Mouse (Mus musculus) G1E-ER4 (cell line): Measurements from ENCODE around the gene Mdm2. TPM values are rescaled to one million over a fixed set of nuclear protein-coding genes. Genes with fewer than 3 reads are reported as not detected.

Experiments
- GATA1 ChIP-seq: IDR thresholded peaks from one replicate; pipeline ENCODE4 v1.8.0; 2012; ENCODE audit warnings: low read length, inconsistent platforms
- polyA plus RNA-seq: library from polyadenylated mRNA; stranded (reverse); fragments of >175 nt; gene quantifications from 2 replicates; pipeline ENCODE4 v1.2.3, GENCODE M21; 2012

Mdm2 gene
- polyA plus RNA-seq, 1 experiment, result 28.2 TPM

- no peak for TF ChIP-seq GATA1
Measured at GRCm38 (mm10) chr10:117675096-117676035, 35.2 kb downstream of the Mdm2 start.

DNA sequence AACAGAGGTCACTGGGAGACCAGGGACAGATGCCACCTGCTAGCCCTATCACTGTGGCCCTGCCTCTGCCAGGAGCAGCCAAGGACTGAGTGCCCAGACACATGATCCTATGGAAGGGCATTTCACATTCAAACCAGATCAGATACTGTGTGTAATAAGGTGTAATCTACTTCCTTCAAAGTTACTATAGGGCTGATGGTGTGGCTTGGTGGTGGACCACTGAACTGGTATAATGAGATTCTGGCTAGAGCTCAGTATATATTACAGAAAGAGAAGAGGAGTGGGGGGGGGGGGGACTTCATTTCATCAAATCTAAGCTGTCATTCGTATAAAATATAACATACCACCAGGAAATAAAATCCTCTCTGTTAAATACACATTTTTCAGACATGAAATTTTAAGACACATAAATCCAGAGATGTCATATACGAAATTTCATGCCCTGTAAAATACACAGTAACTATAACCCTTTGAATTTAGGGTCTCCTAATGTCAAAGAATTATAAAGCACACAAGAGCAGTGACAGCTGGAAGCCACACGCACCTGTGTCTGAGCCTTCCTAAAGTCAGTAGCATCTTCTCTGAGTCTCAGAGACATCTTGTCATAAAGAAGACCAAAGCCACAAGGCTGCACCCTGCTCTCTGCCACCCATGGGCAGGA, 36.1 kb downstream of the Mdm2 start:
- TF ChIP-seq GATA1, result no peak

DNA sequence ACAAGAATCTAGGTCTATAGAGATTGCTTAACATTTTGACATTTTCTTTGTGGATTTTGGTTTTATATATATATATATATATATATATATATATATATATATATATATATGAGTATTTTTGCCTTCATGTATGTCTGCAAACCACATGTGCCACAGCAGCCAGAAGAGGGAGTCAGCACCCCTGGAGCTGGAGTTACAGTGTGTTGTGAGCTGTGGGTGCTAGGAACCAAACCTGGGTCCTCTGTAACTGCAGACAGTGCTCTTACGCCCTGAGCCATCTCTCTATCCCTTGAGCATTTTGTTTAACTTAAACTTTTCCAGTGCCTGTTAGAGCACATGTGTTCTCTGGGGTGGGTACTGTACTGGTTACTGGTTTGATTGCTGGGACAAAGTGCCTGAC, 36.6 kb downstream of the Mdm2 start:
- no peak for TF ChIP-seq GATA1

- no peak for TF ChIP-seq GATA1
Measured at GRCm38 (mm10) chr10:117672693-117673092, 37.9 kb downstream of the Mdm2 start.

GRCm38 (mm10) chr10:117671930-117672666, 38.5 kb downstream of the Mdm2 start:
- TF ChIP-seq GATA1, result no peak

DNA sequence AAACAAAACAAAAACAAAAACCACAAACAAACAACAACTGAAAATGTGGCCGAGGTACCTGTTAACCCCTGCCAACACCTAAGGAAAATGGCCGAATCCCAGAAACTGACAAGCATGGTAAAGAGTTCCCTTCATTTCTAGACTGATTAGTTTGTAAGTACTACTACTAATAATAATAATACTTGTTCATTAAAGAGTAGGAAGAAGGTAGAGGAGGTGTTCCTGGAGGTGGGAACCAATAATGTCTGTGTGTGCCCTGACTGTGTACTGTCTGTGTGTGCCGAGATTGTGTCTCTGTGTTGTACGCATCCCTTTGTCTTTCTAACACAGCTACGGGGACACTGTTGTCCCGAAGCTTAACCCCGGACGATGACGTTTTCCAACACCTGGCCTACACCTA, 39.3 kb downstream of the Mdm2 start:
- TF ChIP-seq GATA1, result no peak

- no peak for TF ChIP-seq GATA1
Measured at GRCm38 (mm10) chr10:117670791-117671190, 39.8 kb downstream of the Mdm2 start.

DNA sequence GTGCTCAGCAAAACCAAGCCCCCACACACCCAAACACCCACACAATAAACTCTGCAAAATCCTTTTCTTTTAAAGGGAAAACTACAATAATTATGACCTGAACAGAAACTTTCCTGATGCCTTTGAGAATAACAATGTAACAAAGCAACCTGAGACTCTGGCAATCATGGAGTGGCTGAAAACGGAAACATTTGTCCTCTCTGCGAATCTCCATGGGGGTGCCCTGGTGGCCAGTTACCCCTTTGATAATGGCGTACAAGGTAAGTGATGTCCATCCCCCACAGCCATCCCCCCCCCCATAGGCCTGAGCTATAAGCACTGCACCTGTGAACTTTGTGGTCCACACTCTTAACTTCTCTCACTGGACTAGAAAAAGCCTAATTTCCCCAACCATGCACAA, 40.5 kb downstream of the Mdm2 start:
- no peak for TF ChIP-seq GATA1

DNA sequence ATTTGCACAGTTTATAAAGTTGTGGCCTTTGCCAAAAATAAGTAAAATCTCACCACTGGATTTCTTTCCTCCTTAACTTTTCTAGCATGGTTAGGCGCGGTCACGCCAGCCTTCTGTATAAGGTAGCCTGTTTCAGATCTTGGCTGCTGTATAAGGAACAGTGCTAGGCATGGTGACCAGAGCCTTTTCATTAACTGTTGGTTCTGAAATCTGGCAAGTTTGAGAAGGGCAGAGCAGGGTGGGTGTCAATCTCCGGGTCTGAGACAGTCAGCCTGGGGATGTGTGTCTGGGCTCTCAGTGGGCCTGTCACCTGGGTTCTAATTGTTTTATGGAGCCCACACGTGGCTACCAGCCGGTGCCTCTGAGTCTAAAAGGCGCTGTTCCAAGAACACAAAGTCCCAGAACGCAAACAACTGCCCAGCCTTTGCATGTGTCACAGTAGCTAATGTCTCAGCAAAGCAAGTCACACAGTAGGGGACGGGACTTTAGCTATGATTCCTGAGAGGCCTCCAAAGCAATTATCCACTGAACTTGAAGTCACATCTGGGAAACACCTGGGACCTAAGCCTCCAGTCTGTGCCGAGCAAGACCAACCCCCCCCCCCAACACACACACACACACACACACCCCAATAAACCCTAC, 41.0 kb downstream of the Mdm2 start:
- TF ChIP-seq GATA1, result no peak

DNA sequence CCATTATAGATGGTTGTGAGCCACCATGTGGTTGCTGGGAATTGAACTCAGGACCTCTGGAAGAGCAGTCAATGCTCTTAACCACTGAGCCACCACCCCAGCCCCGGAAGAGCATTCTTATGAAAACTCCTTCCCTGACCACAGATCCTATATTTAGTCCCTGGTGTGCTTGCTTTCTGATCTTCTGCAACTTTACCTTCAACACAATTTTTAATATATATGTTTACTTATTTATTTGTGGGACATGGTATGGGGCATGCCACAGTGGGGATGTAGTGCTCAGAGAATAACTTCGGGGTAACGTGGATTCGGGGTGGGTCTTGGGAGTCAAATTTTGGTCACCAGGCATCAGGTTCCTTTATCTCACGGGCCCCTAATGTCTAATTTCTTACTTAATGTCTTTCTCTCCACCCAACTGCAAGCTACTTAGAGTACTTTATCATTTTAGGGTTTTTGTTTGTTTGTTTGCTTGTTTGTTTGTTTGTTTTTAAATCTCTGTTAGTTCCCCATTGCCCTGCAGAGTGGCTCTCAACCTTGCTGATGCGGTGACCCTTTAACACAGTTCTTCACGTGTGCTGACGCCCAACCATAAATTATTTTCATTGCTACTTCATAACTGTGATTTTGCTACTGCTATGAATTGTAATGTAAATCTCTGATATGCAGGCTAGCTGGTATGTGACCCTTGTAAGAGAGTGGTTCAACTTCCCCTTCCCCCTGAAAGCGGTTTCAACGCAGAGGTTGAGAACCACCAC, 41.8 kb downstream of the Mdm2 start:
- TF ChIP-seq GATA1, result no peak

- no peak for TF ChIP-seq GATA1
Measured at GRCm38 (mm10) chr10:117667663-117668507, 42.7 kb downstream of the Mdm2 start.

DNA sequence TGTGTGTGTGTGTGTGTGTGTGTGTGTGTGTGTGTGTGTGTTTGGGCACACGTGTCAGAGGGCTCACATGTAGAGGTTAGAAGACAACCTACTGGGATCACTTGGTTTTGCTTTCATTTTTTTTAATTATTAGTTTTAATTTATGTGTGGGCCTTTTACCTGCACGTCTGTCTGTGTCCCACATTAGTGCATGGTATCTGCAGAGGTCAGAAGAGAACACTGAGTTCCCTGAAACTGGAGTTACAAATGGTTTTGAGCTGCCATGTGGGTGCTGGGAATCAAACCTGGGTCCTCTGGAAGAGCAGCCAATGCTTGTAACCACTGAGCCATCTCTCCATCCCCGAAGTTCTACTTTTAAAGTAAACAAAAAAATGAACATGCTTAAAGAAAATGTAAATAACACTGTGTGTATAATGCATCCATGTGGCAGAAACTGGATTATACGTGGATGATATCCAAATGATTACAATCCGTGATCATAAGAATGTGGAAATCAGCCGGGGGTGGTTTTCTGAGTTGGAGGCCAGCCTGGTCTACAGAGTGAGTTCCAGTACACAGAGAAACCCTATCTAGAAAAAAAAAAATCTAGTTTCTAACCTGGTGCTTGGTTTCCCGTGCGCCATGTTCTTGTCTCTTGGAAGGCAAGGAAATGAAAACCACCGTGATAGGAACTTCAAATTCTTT, 43.5 kb downstream of the Mdm2 start:
- no peak for TF ChIP-seq GATA1

DNA sequence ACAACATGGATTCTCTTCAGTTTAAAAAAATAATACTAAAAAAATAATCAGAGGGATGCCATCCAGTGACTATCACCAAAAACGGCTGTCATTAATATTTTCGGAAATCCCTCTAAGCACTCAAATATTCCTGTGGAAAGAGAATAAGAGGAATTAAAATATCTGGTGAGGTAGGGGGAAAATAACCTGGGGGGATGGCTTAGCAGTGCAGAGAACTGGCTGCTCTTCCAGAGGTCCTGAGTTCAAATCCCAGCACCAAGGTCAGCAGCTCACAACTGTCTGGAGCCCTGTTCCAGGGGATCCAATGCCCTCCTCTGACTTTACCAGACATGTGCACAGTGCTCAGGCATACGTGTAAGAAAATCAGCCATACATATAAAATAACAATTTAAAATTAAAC, 44.2 kb downstream of the Mdm2 start:
- no peak for TF ChIP-seq GATA1
